26 mouse cellular contexts compared by ENCODE assay signal in genomic region chr10:94275321-94275720, GRCm38 (mm10). TPM values are rescaled to one million over a fixed set of nuclear protein-coding genes. Genes with fewer than 3 reads are reported as not detected.
DNase-seq lines count a peak whose midpoint lies in the region; TF ChIP-seq lines count a peak whose summit lies in the region.
"Had no signal": no experiment of that assay in that cellular context is flagged by ENCODE, and none has a peak within 500 bp of the region (broad histone marks: within the 10 kb centered on the region; RNA-seq: fewer than 3 reads in every experiment).

No protein-coding gene starts in this region.

- H3K27me3 ChIP-seq in ES-Bruce4 (ENCODE audit: control insufficient read depth, insufficient read depth, low read length, poor library complexity, severe bottlenecking): no peaks in the 10 kb centered on the region
- H3K27me3 ChIP-seq: embryonic facial prominence, embryonic 13.5 days; embryonic facial prominence, embryonic 15.5 days; forebrain, embryonic 12.5 days; Patski had no signal

- no peak overlapping the region for H3K4me3 ChIP-seq in ES-Bruce4 (ENCODE audit: low read depth, low read length)
- H3K4me3 ChIP-seq: embryonic facial prominence, embryonic 13.5 days; embryonic facial prominence, embryonic 15.5 days; erythroblast, embryonic 14.5 days; forebrain, embryonic 10.5 days; forebrain, embryonic 12.5 days had no signal

- no peak overlapping the region for H3K9ac ChIP-seq in ES-Bruce4 (ENCODE audit: low read depth, poor library complexity, severe bottlenecking)
- H3K9ac ChIP-seq: embryonic facial prominence, embryonic 13.5 days; embryonic facial prominence, embryonic 15.5 days; forebrain, embryonic 12.5 days had no signal

- no peak for TF ChIP-seq POLR2A in ES-Bruce4 (IDR thresholded peaks at IDR 0.05; ENCODE audit: insufficient read depth, low read length)

- TF ChIP-seq CTCF in ES-Bruce4 (IDR thresholded peaks at IDR 0.05; ENCODE audit: low read depth, low read length): no peak

- H3K4me1 ChIP-seq in ES-Bruce4 (ENCODE audit: control insufficient read depth, insufficient read depth, low read length): peaks cover 6% of the 10 kb centered on the region
- H3K4me1 ChIP-seq: embryonic facial prominence, embryonic 15.5 days had no signal

- DNase-seq in heart, adult 11 months: peak; percentile 80
- no peak for DNase-seq in heart, postnatal 4 days
- peak; percentile 22 for DNase-seq in urinary bladder, postnatal 14 days (ENCODE audit: low spot score)
- no peak for DNase-seq in urinary bladder, postnatal 4 days (ENCODE audit: low spot score in 2 of 2)
- no peak for DNase-seq in T-cell, adult 2 months (ENCODE audit: low spot score)
- DNase-seq: adrenal gland, adult 2 months; adrenal gland, postnatal 10 days; adrenal gland, postnatal 25 days; cerebellum, adult 11 months; cerebellum, adult 18-20 months; cerebellum, adult 8-10 months; cerebellum, adult 9-11 months; cerebellum, postnatal 14 days; cerebellum, postnatal 36 days had no signal

- no peak overlapping the region for H3K27ac ChIP-seq in ES-Bruce4 (ENCODE audit: insufficient read depth, low read length)
- H3K27ac ChIP-seq: embryonic facial prominence, embryonic 13.5 days; embryonic facial prominence, embryonic 15.5 days; forebrain, embryonic 10.5 days; forebrain, embryonic 12.5 days had no signal

- no peaks in the 10 kb centered on the region for H3K9me3 ChIP-seq in ES-Bruce4 (replicated peaks; ENCODE audit: control insufficient read depth, insufficient read depth, low read length, poor library complexity, severe bottlenecking)
- H3K9me3 ChIP-seq: embryonic facial prominence, embryonic 13.5 days; embryonic facial prominence, embryonic 15.5 days; forebrain, embryonic 10.5 days; forebrain, embryonic 12.5 days; G1E had no signal

- peak; percentile 71; the same call in 1 of the 2 replicates for TF ChIP-seq EP300 in ES-Bruce4 (IDR thresholded peaks at IDR 0.05; ENCODE audit: insufficient read depth, low read depth, low read length)

- H3K36me3 ChIP-seq in ES-Bruce4 (ENCODE audit: control insufficient read depth, insufficient read depth, low read length, poor library complexity, severe bottlenecking): no peaks in the 10 kb centered on the region
- H3K36me3 ChIP-seq: embryonic facial prominence, embryonic 13.5 days; embryonic facial prominence, embryonic 15.5 days; forebrain, embryonic 10.5 days; forebrain, embryonic 12.5 days; G1E had no signal

RNA-seq across cellular contexts. Expression of gene Gm4792, which starts 23.2 kb away (rescaled TPM):
- total RNA-seq in heart, postnatal 4 days (2021): not detected
- not detected in 2 replicates for polyA plus RNA-seq in ES-Bruce4 (2011; ENCODE audit: insufficient read depth, insufficient read length, low read depth, missing spikeins)
- total RNA-seq: adrenal gland, adult 2 months; adrenal gland, postnatal 10 days; adrenal gland, postnatal 25 days; common myeloid progenitor, adult 5-6 weeks; G1E had no signal
- polyA plus RNA-seq: adrenal gland, adult 2 months; C2C12; embryonic facial prominence, embryonic 11.5 days; embryonic facial prominence, embryonic 13.5 days; embryonic facial prominence, embryonic 15.5 days; erythroblast, embryonic 14.5 days; forebrain, embryonic 12.5 days; forebrain, embryonic 16.5 days; G1E; Patski had no signal

RNA-seq across cellular contexts. Expression of gene Tmcc3, which starts 36.4 kb away (rescaled TPM):
- 10 to 100 TPM; 23.8 to 25.0 TPM for total RNA-seq in heart, postnatal 4 days (2021)
- polyA plus RNA-seq in ES-Bruce4 (2011; ENCODE audit: insufficient read depth, insufficient read length, low read depth, missing spikeins): 14.8 and 15.4 TPM in 2 replicates

Comparison
In these comparisons a context has a peak if more than half of its experiments do, and no peak if none do; other contexts are left out.
1. DNase-seq: peak in heart, adult 11 months (single experiment) and urinary bladder, postnatal 14 days (single experiment); none in heart, postnatal 4 days (single experiment), urinary bladder, postnatal 4 days (0 of 2) and T-cell, adult 2 months (single experiment).